Mouse (Mus musculus): Measurements from ENCODE around the gene Tmem131. TPM values are rescaled to one million over a fixed set of nuclear protein-coding genes. Genes with fewer than 3 reads are reported as not detected.
"Not testable (repeated sequence)": the region's sequence is repeated elsewhere in the genome, so short reads cannot be mapped to it uniquely, and the experiment has no call there.

Tmem131 gene
- total and polyA plus RNA-seq, 2 experiments from 2014 or later, result 9.4 to 29.3 TPM

DNA sequence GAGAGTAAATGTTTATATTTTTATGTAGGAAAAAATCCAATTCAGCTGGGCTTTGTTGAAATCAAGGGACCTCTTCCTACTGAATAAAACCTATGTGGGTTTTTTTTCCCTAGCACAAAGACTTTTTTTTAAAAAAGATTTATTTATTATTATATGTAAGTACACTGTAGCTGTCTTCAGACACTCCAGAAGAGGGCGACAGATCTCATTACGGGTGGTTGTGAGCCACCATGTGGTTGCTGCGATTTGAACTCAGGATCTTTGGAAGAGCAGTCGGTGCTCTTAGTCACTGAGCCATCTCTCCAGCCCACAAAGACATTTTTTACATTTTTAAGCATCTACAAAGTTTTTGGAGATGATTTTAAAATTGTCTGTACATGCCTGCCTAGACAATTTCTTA is 121.5 kb downstream of the Tmem131 start:
- ATAC-seq; H3K27me3 ChIP-seq (ENCODE audit: insufficient read depth, low read length); H3K27ac ChIP-seq (ENCODE audit: low read depth, low read length); H3K9ac ChIP-seq; H3K4me2 ChIP-seq (ENCODE audit: low read depth); DNase-seq; H3K9me3 ChIP-seq (ENCODE audit: low read length); H3K4me3 ChIP-seq (ENCODE audit: low read depth, low read length); H3K4me1 ChIP-seq (ENCODE audit: insufficient read depth): not testable (repeated sequence)
- TF ChIP-seq CTCF (IDR thresholded peaks at IDR 0.05; ENCODE audit: low read depth), result peak; percentile 21; the same call in 1 of the 2 replicates
- 87% methylated on average over 4 of the region's 4 CpGs for WGBS
- peaks cover 69% of the 10 kb centered on the region for H3K36me3 ChIP-seq (ENCODE audit: insufficient read depth)

GRCm38 (mm10) chr1:36815166-36815565 is 128.3 kb downstream of the Tmem131 start:
- Histone ChIP-seq H3K4me3 (ENCODE audit: low read depth, low read length) (no peak overlapping the region), H3K36me3 (ENCODE audit: insufficient read depth) (peaks cover 76% of the 10 kb centered on the region), H3K4me2 (ENCODE audit: low read depth) (no peak overlapping the region), H3K9me3 (ENCODE audit: low read length) (no peaks in the 10 kb centered on the region), H3K4me1 (ENCODE audit: insufficient read depth) (no peaks in the 10 kb centered on the region), H3K9ac (no peak overlapping the region), H3K27ac (ENCODE audit: low read depth, low read length) (no peak overlapping the region), H3K27me3 (ENCODE audit: insufficient read depth, low read length) (no peaks in the 10 kb centered on the region)
- no peak for TF ChIP-seq CTCF (IDR thresholded peaks at IDR 0.05; ENCODE audit: low read depth)
- 91% methylated on average over 6 of the region's 6 CpGs for WGBS
- no peak for DNase-seq
- ATAC-seq, result no peak

GRCm38 (mm10) chr1:36814271-36814903 is 129.1 kb downstream of the Tmem131 start:
- H3K27ac ChIP-seq (ENCODE audit: low read depth, low read length), result peak overlapping the region; percentile 77
- peaks cover 77% of the 10 kb centered on the region for H3K36me3 ChIP-seq (ENCODE audit: insufficient read depth)

DNA sequence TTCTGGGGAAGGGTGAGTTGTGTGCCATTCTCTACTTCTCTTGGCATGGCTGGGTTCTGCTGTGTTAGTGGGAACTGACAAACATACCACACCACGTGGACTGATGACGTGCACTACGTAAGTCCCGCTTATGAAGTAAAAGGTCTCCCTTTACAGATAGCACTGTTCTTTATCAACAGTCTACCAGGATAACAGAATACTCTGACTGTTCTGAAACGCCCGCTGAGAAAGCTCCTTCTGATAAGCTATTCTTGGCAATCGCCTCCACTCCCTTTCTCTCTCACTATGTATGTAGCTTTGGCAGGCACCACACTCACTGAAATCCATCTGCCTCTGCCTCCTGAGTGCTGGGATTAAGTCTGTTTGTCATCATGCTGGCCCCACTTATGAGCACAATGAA is 130.1 kb downstream of the Tmem131 start:
- Histone ChIP-seq H3K4me2 (ENCODE audit: low read depth) (no peak overlapping the region), H3K9ac (no peak overlapping the region), H3K9me3 (ENCODE audit: low read length) (no peaks in the 10 kb centered on the region), H3K36me3 (ENCODE audit: insufficient read depth) (peaks cover 79% of the 10 kb centered on the region), H3K27ac (ENCODE audit: low read depth, low read length) (peak overlapping the region; percentile 77), H3K4me3 (ENCODE audit: low read depth, low read length) (no peak overlapping the region), H3K27me3 (ENCODE audit: insufficient read depth, low read length) (no peaks in the 10 kb centered on the region), H3K4me1 (ENCODE audit: insufficient read depth) (no peaks in the 10 kb centered on the region)
- DNase-seq (peak; percentile 78), ATAC-seq (peak; percentile 90)
- whole genome bisulfite sequencing, result 56% methylated on average over 7 of the region's 7 CpGs
- no peak for TF ChIP-seq CTCF (IDR thresholded peaks at IDR 0.05; ENCODE audit: low read depth)

More at GRCm38 (mm10) chr1:36814271-36814903, 129.1 kb downstream of the Tmem131 start:
- Histone ChIP-seq H3K9ac (no peak overlapping the region), H3K4me2 (ENCODE audit: low read depth) (no peak overlapping the region), H3K27me3 (ENCODE audit: insufficient read depth, low read length) (no peaks in the 10 kb centered on the region), H3K4me3 (ENCODE audit: low read depth, low read length) (no peak overlapping the region), H3K4me1 (ENCODE audit: insufficient read depth) (no peaks in the 10 kb centered on the region), H3K9me3 (ENCODE audit: low read length) (no peaks in the 10 kb centered on the region)
- DNase-seq, result peak; percentile 26
- WGBS, result 82% methylated on average over 5 of the region's 5 CpGs
- no peak for TF ChIP-seq CTCF (IDR thresholded peaks at IDR 0.05; ENCODE audit: low read depth)
- no peak for ATAC-seq

GRCm38 (mm10) chr1:36811806-36812205 is 131.7 kb downstream of the Tmem131 start:
- Histone ChIP-seq H3K36me3 (ENCODE audit: insufficient read depth) (peaks cover 80% of the 10 kb centered on the region), H3K9me3 (ENCODE audit: low read length) (no peaks in the 10 kb centered on the region), H3K27me3 (ENCODE audit: insufficient read depth, low read length) (no peaks in the 10 kb centered on the region), H3K27ac (ENCODE audit: low read depth, low read length) (no peak overlapping the region), H3K4me1 (ENCODE audit: insufficient read depth) (no peaks in the 10 kb centered on the region), H3K4me2 (ENCODE audit: low read depth) (no peak overlapping the region), H3K9ac (no peak overlapping the region), H3K4me3 (ENCODE audit: low read depth, low read length) (no peak overlapping the region)
- TF ChIP-seq CTCF (IDR thresholded peaks at IDR 0.05; ENCODE audit: low read depth), result no peak
- no peak for ATAC-seq
- 93% methylated on average over 7 of the region's 7 CpGs for WGBS
- no peak for DNase-seq

DNA sequence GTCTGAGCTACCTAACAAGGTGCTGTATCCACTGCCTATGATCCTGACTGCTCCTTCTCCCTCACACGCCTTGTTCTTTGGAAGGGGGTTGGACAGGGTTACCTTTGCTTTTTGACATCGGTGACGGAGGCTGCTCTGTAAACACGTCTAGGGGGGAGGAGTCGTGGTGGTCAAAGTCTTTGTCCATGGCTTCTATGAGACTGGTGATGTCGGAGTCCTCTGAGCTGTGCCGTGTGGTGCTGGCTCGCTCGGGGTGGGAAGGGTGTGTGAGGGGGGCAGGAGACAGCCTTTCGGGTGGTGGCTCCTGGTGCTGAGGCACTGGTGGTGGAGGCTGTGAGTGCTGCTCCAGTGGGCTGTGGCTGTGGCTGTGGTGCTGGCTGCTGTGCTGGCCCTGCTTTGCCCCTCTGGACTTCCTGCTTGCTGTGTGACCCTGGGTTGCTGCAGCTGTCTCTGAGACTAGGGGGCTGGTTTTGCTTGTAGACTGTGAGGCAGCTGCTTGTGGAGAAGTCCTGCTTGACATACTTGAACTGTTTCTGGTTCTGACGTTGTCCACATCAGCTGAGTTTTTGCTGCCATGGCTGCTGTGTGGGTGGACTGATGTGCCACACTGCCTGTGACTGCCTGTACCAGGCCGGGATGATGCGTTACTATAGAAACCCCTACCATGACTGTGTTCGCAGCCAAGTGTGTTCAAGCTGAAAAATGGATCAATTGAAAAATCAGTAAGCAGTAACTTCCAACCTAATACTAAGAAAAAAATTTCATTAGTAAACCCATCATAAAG is 135.5 kb downstream of the Tmem131 start:
- Histone ChIP-seq H3K4me3 (ENCODE audit: low read depth, low read length) (no peak overlapping the region), H3K27me3 (ENCODE audit: insufficient read depth, low read length) (no peaks in the 10 kb centered on the region), H3K9me3 (ENCODE audit: low read length) (no peaks in the 10 kb centered on the region), H3K4me2 (ENCODE audit: low read depth) (no peak overlapping the region), H3K36me3 (ENCODE audit: insufficient read depth) (peaks cover 88% of the 10 kb centered on the region), H3K9ac (no peak overlapping the region), H3K4me1 (ENCODE audit: insufficient read depth) (no peaks in the 10 kb centered on the region), H3K27ac (ENCODE audit: low read depth, low read length) (no peak overlapping the region)
- TF ChIP-seq CTCF (IDR thresholded peaks at IDR 0.05; ENCODE audit: low read depth), result no peak
- ATAC-seq (no peak), DNase-seq (no peak)
- 91% methylated on average over 14 of the region's 14 CpGs for WGBS

DNA sequence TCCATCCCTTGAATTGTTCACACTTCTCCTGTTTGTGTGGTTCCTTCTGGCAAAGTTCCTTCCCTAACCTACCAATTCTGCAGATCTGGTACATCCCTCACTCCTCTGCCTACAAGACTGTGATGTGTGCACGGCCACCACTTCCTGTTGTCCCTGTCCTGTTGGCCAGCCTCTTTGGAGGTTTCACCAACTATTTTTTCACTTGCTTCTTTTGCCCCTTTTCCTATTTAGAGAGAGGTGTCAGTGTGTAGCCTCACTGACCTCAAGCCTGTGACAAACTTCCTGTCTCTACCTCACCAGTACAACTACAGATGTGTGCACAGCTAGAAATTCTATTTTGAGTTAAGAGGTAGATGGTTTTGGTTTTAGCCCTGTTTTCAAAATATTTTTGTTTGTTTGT is 136.4 kb downstream of the Tmem131 start:
- H3K9ac ChIP-seq, result no peak overlapping the region
- 90% methylated on average over 1 of the region's 1 CpGs for WGBS

More for the DNA sequence above, 136.4 kb downstream of the Tmem131 start:
- Histone ChIP-seq H3K4me3 (ENCODE audit: low read depth, low read length) (no peak overlapping the region), H3K4me1 (ENCODE audit: insufficient read depth) (no peaks in the 10 kb centered on the region), H3K36me3 (ENCODE audit: insufficient read depth) (peaks cover 87% of the 10 kb centered on the region), H3K27me3 (ENCODE audit: insufficient read depth, low read length) (no peaks in the 10 kb centered on the region), H3K4me2 (ENCODE audit: low read depth) (no peak overlapping the region), H3K27ac (ENCODE audit: low read depth, low read length) (no peak overlapping the region), H3K9me3 (ENCODE audit: low read length) (no peaks in the 10 kb centered on the region)
- DNase-seq (no peak), ATAC-seq (no peak)
- no peak for TF ChIP-seq CTCF (IDR thresholded peaks at IDR 0.05; ENCODE audit: low read depth)

Measured in forebrain, postnatal 0 days (tissue).